Comparison of ENCODE assay signal across 9 mouse cellular contexts in the genomic region with DNA sequence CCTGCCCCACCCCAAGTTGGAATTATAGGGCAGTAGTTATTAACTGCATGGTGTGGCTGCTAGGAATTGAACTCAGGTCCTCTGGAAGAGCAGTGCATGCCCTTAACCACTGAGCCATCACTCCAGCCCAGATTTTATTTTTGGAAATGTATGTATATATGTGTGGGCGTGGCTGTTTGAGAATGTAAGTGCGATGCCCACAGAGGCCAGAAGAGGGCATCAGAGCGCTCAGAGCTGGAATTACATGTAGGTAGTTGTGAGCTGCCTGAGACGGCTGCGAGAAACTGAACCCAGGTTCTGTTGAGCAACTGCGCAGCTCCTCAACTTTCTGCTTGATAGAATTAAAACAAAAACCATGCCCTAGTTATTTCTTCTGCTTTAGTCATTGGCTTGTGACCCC. TPM values are rescaled to one million over a fixed set of nuclear protein-coding genes. Genes with fewer than 3 reads are reported as not detected.
DNase-seq lines count a peak whose midpoint lies in the region; ATAC-seq and TF ChIP-seq lines count a peak whose summit lies in the region.
"Had no signal": no experiment of that assay in that cellular context is flagged by ENCODE, and none has a peak within 500 bp of the region (broad histone marks: within the 10 kb centered on the region; RNA-seq: fewer than 3 reads in every experiment).

No protein-coding gene starts in this region.

- ATAC-seq in forebrain, postnatal 0 days, result no peak
- no peak for ATAC-seq in forebrain, embryonic 16.5 days
- peak; percentile 51 for ATAC-seq in Patski
- peak; percentile 55 for ATAC-seq in heart, postnatal 0 days (ENCODE audit: insufficient read depth, low read depth)

- DNase-seq in forebrain, postnatal 0 days, result peak; percentile 76
- DNase-seq in Patski (ENCODE audit: low read depth, low spot score), result peak; percentile 19
- peak; percentile 72 to 76 for DNase-seq in cerebellum, postnatal 10 days
- DNase-seq in heart, postnatal 0 days (ENCODE audit: low spot score), result peak; percentile 30
- DNase-seq in layer of hippocampus, postnatal 14 days (ENCODE audit: low spot score in 2 of 2), result peak; percentile 46 to 59
- peak; percentile 82 for DNase-seq in lung, postnatal 36 days
- peak; percentile 26 to 32 for DNase-seq in spleen, postnatal 36 days (ENCODE audit: low spot score in 2 of 2)

- CTCF ChIA-PET in Patski (lab: Charles Lee), result interaction anchor here (0.6 to 2.1 kb wide), 6 partner anchors 8 to 160 kb away, joined by 3 to 6 read pairs (median 4); no protein-coding TSS in a partner anchor

- 15% methylated on average over 6 of the region's 6 CpGs for WGBS in forebrain, postnatal 0 days
- 21% methylated on average over 6 of the region's 6 CpGs for WGBS in forebrain, embryonic 16.5 days
- 16% methylated on average over 6 of the region's 6 CpGs for WGBS in heart, postnatal 0 days

- POLR2A ChIA-PET in Patski (lab: Charles Lee), result no interaction called here

- no peak overlapping the region for H3K27ac ChIP-seq in forebrain, postnatal 0 days (ENCODE audit: low read depth, low read length)
- H3K27ac ChIP-seq in forebrain, embryonic 16.5 days (ENCODE audit: low read length), result no peak overlapping the region
- no peak overlapping the region for H3K27ac ChIP-seq in heart, postnatal 0 days (ENCODE audit: low read depth)
- H3K27ac ChIP-seq: midbrain, embryonic 12.5 days had no signal

- H3K4me2 ChIP-seq in forebrain, postnatal 0 days (ENCODE audit: low read depth), result no peak overlapping the region
- H3K4me2 ChIP-seq in forebrain, embryonic 16.5 days (ENCODE audit: low read length), result no peak overlapping the region
- H3K4me2 ChIP-seq in heart, postnatal 0 days (ENCODE audit: low read depth, low read length), result no peak overlapping the region
- H3K4me2 ChIP-seq: midbrain, embryonic 12.5 days had no signal

- H3K4me1 ChIP-seq in forebrain, postnatal 0 days (ENCODE audit: insufficient read depth), result 0 out of 2 replicates have a peak, but pooled peaks cover 4% of the 10 kb centered on the region
- H3K4me1 ChIP-seq in forebrain, embryonic 16.5 days (replicated peaks; ENCODE audit: control insufficient read depth, insufficient read depth, low read length), result peaks cover 15% of the 10 kb centered on the region
- no peaks in the 10 kb centered on the region for H3K4me1 ChIP-seq in heart, postnatal 0 days (ENCODE audit: control insufficient read depth, insufficient read depth)

- H3K9me3 ChIP-seq in forebrain, postnatal 0 days (ENCODE audit: low read length), result no peaks in the 10 kb centered on the region
- H3K9me3 ChIP-seq in forebrain, embryonic 16.5 days (ENCODE audit: control insufficient read depth, low read length), result no peaks in the 10 kb centered on the region
- H3K9me3 ChIP-seq in heart, postnatal 0 days (replicated peaks; ENCODE audit: control insufficient read depth, low read length), result no peaks in the 10 kb centered on the region
- H3K9me3 ChIP-seq: midbrain, embryonic 12.5 days had no signal

- peaks cover 13% of the 10 kb centered on the region for H3K36me3 ChIP-seq in forebrain, postnatal 0 days (ENCODE audit: insufficient read depth)
- peaks cover 5% of the 10 kb centered on the region; the same call in 1 of the 2 replicates for H3K36me3 ChIP-seq in forebrain, embryonic 16.5 days (ENCODE audit: control insufficient read depth, insufficient read depth)
- peaks cover 4% of the 10 kb centered on the region; the same call in 1 of the 2 replicates for H3K36me3 ChIP-seq in heart, postnatal 0 days (replicated peaks; ENCODE audit: control insufficient read depth, insufficient read depth, low read length)

- no peak for TF ChIP-seq EP300 in heart, postnatal 0 days (IDR thresholded peaks at IDR 0.05; ENCODE audit: low read depth)

- H3K27me3 ChIP-seq in forebrain, postnatal 0 days (ENCODE audit: insufficient read depth, low read length), result no peaks in the 10 kb centered on the region
- no peaks in the 10 kb centered on the region for H3K27me3 ChIP-seq in forebrain, embryonic 16.5 days (replicated peaks; ENCODE audit: control insufficient read depth, insufficient read depth, low read length)
- no peaks in the 10 kb centered on the region for H3K27me3 ChIP-seq in Patski
- H3K27me3 ChIP-seq in heart, postnatal 0 days (ENCODE audit: control insufficient read depth, insufficient read depth, low read length), result no peaks in the 10 kb centered on the region
- H3K27me3 ChIP-seq: midbrain, embryonic 12.5 days had no signal

- peak; percentile 76 for TF ChIP-seq CTCF in forebrain, postnatal 0 days (IDR thresholded peaks at IDR 0.05; ENCODE audit: low read depth)
- TF ChIP-seq CTCF in Patski (IDR thresholded peaks at IDR 0.05), result peak; percentile 94
- peak; percentile 76 for TF ChIP-seq CTCF in heart, postnatal 0 days (IDR thresholded peaks at IDR 0.05; ENCODE audit: low read depth)

- in situ Hi-C loops in Patski (cut with MboI; ENCODE audit: low pct_unique_long_range_greater_than_20kb), result no loop called here

- H3K9ac ChIP-seq in forebrain, postnatal 0 days, result no peak overlapping the region
- no peak overlapping the region for H3K9ac ChIP-seq in forebrain, embryonic 16.5 days (replicated peaks; ENCODE audit: low read depth, low read length)
- H3K9ac ChIP-seq in heart, postnatal 0 days (replicated peaks; ENCODE audit: low read depth, low read length), result no peak overlapping the region
- H3K9ac ChIP-seq: midbrain, embryonic 12.5 days had no signal

- no peak overlapping the region for H3K4me3 ChIP-seq in forebrain, postnatal 0 days (ENCODE audit: low read depth, low read length)
- no peak overlapping the region for H3K4me3 ChIP-seq in forebrain, embryonic 16.5 days (replicated peaks; ENCODE audit: low read length)
- no peak overlapping the region for H3K4me3 ChIP-seq in heart, postnatal 0 days (ENCODE audit: low read depth, low read length)
- H3K4me3 ChIP-seq: midbrain, embryonic 12.5 days had no signal

RNA-seq across cellular contexts. Expression of gene Tiam2, which starts 38.0 kb away (rescaled TPM):
- 71.5 and 96.0 TPM in 2 replicates for total RNA-seq in forebrain, postnatal 0 days (2014; rRNA removed)
- polyA plus RNA-seq in forebrain, postnatal 0 days (2015; fragmentation: Nextera tagmentation; extraction: Ambion mirVana), result 26.3 and 26.4 TPM in 2 replicates
- 137 and 155 TPM in 2 replicates for polyA plus RNA-seq in forebrain, embryonic 16.5 days (2015; fragmentation: Nextera tagmentation; extraction: Ambion mirVana)
- 13.8 TPM for polyA plus RNA-seq in Patski (2021)
- 3.6 and 4.1 TPM in 2 replicates for total RNA-seq in heart, postnatal 0 days (2014; rRNA removed; ENCODE audit: low replicate concordance)
- polyA plus RNA-seq in heart, postnatal 0 days (2015; fragmentation: Nextera tagmentation; extraction: Ambion mirVana), result 1.7 and 1.9 TPM in 2 replicates
- total RNA-seq in layer of hippocampus, postnatal 14 days (2021), result 10 to 100 TPM; 18.9 to 21.5 TPM

Comparison
In these comparisons a context has a peak if more than half of its experiments do, and no peak if none do; other contexts are left out.
1. ATAC-seq: peak in Patski (single experiment) and heart, postnatal 0 days (single experiment); none in forebrain, postnatal 0 days (single experiment) and forebrain, embryonic 16.5 days (single experiment).
2. DNase-seq: peak in every context shown above with its lines; median percentile 82 in lung, postnatal 36 days; 76 in forebrain, postnatal 0 days; 74 in cerebellum, postnatal 10 days; 52 in layer of hippocampus, postnatal 14 days; 30 in heart, postnatal 0 days; 29 in spleen, postnatal 36 days; 19 in Patski.
3. Peak in every context shown above with its lines, with median percentiles within 50 percentile points of each other: CTCF ChIP-seq.